Mouse (Mus musculus) brain, embryonic 14.5 days (tissue): ENCODE results near the gene Grb10. TPM values are rescaled to one million over a fixed set of nuclear protein-coding genes. Genes with fewer than 3 reads are reported as not detected.

Experiments used
- DNase-seq: peaks from one replicate; pipeline ENCODE4 v3.0.0-alpha.2; 2011; ENCODE audit warnings: low read depth
- CTCF ChIP-seq: fragments of 200-500 bp; IDR thresholded peaks from 2 replicates; pipeline ENCODE4 v1.5.1; 2012; ENCODE audit warnings: inconsistent platforms, mild to moderate bottlenecking, moderate library complexity, borderline replicate concordance; ENCODE audit not compliant: insufficient read depth, insufficient read length; ENCODE audit errors: extremely low read depth
- POLR2A ChIP-seq: fragments of 200-500 bp; IDR thresholded peaks from 2 replicates; pipeline ENCODE4 v1.6.1; 2012; ENCODE audit warnings: mild to moderate bottlenecking, inconsistent platforms, borderline replicate concordance; ENCODE audit not compliant: poor library complexity, insufficient read depth, insufficient read length, severe bottlenecking; ENCODE audit errors: extremely low read depth
- polyA plus RNA-seq: library from polyadenylated mRNA; depleted of rRNA; stranded (reverse); fragments of >200 nt; gene quantifications from 2 replicates; pipeline ENCODE4 v1.2.3, GENCODE M21; 2012; rRNA removed

Gene Grb10
- 128 and 146 TPM in 2 replicates for polyA plus RNA-seq

DNA sequence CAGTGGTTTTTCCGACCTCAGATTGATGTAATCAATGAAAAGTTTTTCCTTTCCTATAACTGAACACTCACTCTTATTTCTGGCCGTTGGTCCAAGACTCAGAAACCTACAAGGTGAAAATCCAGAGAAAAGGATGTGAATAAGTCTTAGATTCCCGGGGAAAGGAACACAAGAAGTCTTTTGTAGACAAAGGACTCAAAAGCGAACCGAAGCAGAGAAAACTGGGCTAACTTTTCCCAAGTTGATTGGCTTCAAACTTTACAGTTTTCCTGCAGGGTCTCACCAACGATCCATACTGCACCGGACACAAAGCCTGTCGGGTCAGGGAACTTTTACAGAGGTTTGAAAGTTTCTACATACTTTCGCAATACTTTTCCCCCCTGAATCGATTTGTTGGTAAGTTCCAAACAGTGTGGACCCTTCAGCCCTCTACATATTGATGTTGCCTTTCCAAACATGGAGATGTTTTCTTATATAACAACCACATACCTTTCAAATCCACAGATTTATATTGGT is at the start of gene Grb10:
Gene Grb10 (minus strand): TSS at position 214 of the 516 bp plus-strand sequence.
- peak; percentile 34 for DNase-seq
- no peak for TF ChIP-seq CTCF
- TF ChIP-seq POLR2A: no peak

DNA sequence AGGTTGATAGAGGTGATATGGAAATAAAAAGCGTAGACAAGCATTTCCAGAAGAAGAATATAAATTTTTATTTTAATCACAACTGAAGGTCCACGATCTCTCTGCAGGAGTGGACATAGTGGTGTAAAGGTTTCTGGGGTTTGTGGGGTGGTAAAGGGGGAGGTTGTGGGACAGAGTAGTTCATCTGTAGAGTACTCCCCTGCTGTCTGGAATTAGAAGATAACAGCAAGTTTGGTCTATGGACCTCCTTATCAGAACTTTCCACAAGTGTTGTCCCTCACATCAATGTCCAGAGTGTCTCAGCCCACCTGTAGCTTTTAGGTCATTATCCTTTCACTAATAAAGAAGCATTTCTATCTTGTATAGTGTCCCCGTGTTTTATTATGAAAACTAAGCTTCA is 43.2 kb upstream of the Grb10 start:
- TF ChIP-seq POLR2A (no peak), CTCF (no peak)
- no peak for DNase-seq

DNA sequence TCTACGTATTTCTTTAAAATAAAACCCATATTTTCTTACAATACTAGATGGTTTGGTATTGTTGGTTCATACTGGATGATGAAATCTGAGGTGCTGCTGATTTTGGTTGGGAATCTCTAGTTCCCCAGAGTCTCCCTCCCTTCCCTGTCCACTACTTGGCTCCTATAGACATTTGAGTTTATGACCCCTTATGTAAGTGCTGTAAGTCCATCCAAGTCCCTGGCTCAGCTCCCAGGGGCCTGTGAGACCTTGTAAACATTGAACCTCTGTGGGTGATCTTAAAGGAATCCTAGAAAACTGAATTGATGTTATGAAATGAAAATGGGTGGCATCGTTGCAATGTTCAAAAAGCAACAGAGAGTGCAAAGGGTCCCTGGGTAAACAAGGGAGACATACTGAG is 40.7 kb upstream of the Grb10 start:
- DNase-seq: no peak
- TF ChIP-seq CTCF: no peak
- no peak for TF ChIP-seq POLR2A

- no peak for DNase-seq
- TF ChIP-seq CTCF (no peak), POLR2A (no peak)
Observed at GRCm38 (mm10) chr11:12075449-12075848, 37.0 kb upstream of the Grb10 start.

GRCm38 (mm10) chr11:12073394-12074226 is 35.1 kb upstream of the Grb10 start:
- TF ChIP-seq POLR2A (no peak), CTCF (no peak)
- DNase-seq: peak; percentile 25

DNA sequence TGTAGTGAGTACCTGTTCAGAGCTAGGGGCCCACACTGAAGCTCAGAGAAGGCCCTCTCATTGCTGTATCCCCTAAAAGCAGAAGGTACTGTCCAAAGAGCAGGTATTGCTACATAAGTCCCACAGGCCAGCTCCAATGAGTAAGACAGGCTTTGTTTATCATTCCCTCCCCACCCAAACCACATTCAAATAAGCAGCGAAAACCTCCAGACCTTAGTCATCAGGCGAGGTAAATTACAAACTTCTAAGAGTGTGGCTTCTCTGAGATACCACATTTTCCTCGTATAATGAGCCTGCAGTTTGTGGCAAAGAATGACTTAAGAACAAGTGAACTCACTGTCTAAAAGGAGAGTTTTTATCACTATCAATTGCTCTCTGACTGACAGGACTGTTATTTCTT is 33.8 kb upstream of the Grb10 start:
- no peak for DNase-seq
- TF ChIP-seq POLR2A (no peak), CTCF (no peak)

GRCm38 (mm10) chr11:12059005-12059404 is 20.5 kb upstream of the Grb10 start:
- TF ChIP-seq POLR2A (no peak), CTCF (no peak)
- no peak for DNase-seq

DNA sequence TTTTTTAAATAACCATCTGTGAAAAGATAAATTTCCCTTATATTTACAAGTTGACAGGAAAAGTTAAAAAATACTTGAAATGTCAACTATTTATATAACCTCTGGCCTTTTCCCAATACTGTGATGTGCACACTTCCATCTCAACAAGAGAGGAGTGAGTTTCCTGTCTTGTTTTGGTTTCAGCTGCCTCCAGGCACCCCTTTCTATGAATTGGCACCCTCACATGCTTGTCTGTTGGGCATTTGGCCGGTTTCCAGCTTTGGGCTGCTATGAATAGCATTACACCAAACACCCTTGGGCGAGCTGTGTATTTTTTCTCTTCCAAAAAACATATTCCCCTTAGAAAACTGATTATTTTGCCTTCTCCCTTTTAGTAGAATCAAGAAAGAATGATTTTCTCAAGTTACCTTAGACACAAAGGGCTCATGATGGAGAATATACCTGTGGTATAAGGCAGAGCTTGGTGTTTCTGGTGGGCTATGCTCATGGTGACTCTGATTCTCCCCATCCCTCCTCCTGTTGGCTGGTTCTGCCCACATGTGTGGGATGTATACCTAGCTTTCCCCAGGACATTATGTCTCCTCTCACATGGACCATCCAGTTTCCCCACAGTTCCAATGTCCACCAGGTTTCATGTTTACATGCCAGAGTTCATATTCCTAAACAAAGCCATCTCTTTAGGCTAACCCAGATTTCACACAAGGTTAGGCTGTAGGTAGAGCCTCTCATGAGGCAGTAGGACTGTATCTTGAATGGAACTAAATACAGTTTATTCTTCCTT is 10.3 kb upstream of the Grb10 start:
- peak; percentile 31 for DNase-seq
- no peak for TF ChIP-seq POLR2A
- no peak for TF ChIP-seq CTCF

DNA sequence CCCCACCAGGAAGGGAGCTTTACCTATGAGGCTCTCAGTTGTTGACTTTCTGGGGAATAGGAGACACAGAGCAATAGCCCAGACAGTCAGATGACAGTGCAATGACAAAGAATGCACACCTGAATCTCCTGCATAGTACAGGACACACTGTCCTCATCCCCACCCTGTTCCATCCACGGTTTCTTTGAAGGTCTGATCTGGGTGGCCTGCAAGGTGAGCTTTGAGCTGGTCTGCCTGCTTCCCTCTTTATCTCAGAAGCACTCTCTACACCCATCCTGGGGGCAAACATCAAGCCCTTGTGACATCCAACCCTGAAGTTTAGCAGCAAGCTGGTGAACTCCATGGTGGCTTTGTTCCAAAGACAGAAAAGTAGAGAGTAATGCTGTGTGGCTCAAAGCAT is 9.7 kb upstream of the Grb10 start:
- TF ChIP-seq CTCF: no peak
- TF ChIP-seq POLR2A: no peak
- no peak for DNase-seq

GRCm38 (mm10) chr11:12044245-12044644 is 5.8 kb upstream of the Grb10 start:
- DNase-seq: peak; percentile 17
- peak; percentile 20; the same call in 1 of the 2 replicates for TF ChIP-seq CTCF
- no peak for TF ChIP-seq POLR2A

GRCm38 (mm10) chr11:12041787-12042186 is 3.3 kb upstream of the Grb10 start:
- TF ChIP-seq POLR2A (no peak), CTCF (no peak)

More at GRCm38 (mm10) chr11:12041787-12042186, 3.3 kb upstream of the Grb10 start:
- no peak for DNase-seq
